Mouse (Mus musculus) midbrain, embryonic 10.5 days (tissue): ENCODE measurements around the gene Psme2b. TPM values are rescaled to one million over a fixed set of nuclear protein-coding genes. Genes with fewer than 3 reads are reported as not detected.
"Not testable (repeated sequence)": the region's sequence is repeated elsewhere in the genome, so short reads cannot be mapped to it uniquely, and the experiment has no call there.

Experiments used
- DNase-seq: peaks from one replicate; pipeline ENCODE4 v3.0.0-alpha.2; 2017; ENCODE audit warnings: low spot score
- H3K27ac ChIP-seq: fragments of 300-500 bp; sonication (generic); replicated peaks from 2 replicates; pipeline ENCODE4 v1.5.1; 2016; ENCODE audit warnings: mild to moderate bottlenecking
- H3K27me3 ChIP-seq: fragments of 300-500 bp; sonication (generic); 2 replicates; pipeline ENCODE4 v1.6.1; 2016; ENCODE audit warnings: low read depth, mild to moderate bottlenecking; ENCODE audit not compliant: poor library complexity, severe bottlenecking
- H3K36me3 ChIP-seq: fragments of 300-500 bp; sonication (generic); 2 replicates; pipeline ENCODE4 v1.6.1; 2016; ENCODE audit warnings: mild to moderate bottlenecking, moderate library complexity
- H3K4me1 ChIP-seq: fragments of 300-500 bp; sonication (generic); 2 replicates; pipeline ENCODE4 v1.6.1; 2016
- H3K4me3 ChIP-seq: fragments of 300-500 bp; sonication (generic); 2 replicates; pipeline ENCODE4 v1.5.1; 2016; ENCODE audit warnings: mild to moderate bottlenecking, moderate library complexity
- H3K9me3 ChIP-seq: fragments of 300-500 bp; sonication (generic); replicated peaks from 2 replicates; pipeline ENCODE4 v1.6.1; 2016; ENCODE audit warnings: mild to moderate bottlenecking
- WGBS: fragments of 180-500 bp; shearing (Covaris S2); methylation state at CpG from one replicate; pipeline ENCODE4 v1.1.7; 2016; 5-methylcytosine and 5-hydroxymethylcytosine counted together
- polyA plus RNA-seq: library from polyadenylated mRNA; unstranded; fragments of >200 nt; fragmentation: Nextera tagmentation; extraction: Ambion mirVana; gene quantifications from 2 replicates; pipeline ENCODE4 v1.2.1, GENCODE M21; 2016

Gene Psme2b
- polyA plus RNA-seq, 1 experiment from 2014 or later, result 2.6 TPM

DNA sequence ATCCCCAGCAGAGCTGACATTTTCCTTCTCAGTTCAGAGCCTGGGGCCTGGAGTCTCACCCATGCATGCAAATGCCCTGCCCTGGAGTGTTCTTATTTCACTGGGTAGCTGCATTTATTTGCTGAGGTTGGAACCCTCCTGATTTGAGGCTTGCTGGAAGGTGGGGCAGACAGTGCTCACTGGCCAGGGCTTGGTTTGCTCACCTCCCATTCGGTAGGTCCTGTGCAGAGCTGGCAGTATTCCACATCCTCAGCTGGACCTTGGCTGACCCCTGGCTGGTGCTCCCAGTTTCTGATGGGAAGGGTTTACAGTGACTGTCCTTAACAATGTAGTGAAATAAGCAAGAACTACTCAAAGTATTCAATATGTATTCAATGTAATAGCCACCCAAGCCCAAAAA lies 12.1 kb downstream of the Psme2b start:
- H3K27ac ChIP-seq, H3K9me3 ChIP-seq, H3K27me3 ChIP-seq, H3K4me1 ChIP-seq, H3K36me3 ChIP-seq, H3K4me3 ChIP-seq, DNase-seq: not testable (repeated sequence)
- WGBS, result 100% methylated on average over 1 of the region's 1 CpGs

DNA sequence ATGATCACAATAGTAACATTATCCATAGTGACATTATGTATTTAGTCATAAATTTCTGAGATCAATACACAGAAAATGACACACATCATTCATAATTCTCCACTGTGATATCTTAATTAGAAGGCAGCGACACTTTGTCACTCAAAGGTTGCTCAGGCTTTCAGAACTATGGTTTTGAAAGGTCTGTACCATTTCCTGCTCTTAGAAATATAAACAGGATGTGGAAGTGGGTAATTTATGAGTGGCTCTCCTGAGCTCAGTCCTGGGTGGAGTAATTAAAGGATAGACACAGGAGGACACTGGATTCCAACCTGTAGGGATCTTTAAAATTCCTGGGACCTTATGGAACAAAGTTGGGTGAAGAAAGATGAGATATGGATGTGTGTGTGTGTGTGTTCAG lies 12.6 kb downstream of the Psme2b start:
- H3K36me3 ChIP-seq, H3K9me3 ChIP-seq, H3K27me3 ChIP-seq, H3K4me1 ChIP-seq, H3K4me3 ChIP-seq, H3K27ac ChIP-seq, DNase-seq: not testable (repeated sequence)
- WGBS, result 84% methylated on average over 1 of the region's 1 CpGs

DNA sequence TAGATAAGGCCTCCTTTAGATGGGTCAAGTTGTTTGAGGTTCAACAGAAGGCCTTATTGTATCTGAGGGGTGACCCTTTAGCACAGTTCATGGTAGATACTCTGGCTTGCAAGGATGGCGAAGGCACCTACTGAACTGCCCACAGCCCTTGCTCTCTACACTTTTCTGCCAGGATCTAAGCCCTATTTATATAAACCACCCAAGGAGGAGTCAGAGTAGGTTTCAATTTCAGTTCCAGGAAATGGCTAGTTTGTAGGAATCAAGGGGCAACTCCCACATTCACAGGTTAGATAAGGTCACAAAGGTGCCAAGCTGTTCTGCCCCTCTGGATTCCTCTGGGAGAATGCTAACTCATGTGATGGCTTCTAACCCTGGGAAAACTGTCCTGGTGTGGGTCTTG lies 17.9 kb downstream of the Psme2b start:
- H3K9me3 ChIP-seq, result not testable (repeated sequence)
- 82% methylated on average over 1 of the region's 1 CpGs for WGBS

DNA sequence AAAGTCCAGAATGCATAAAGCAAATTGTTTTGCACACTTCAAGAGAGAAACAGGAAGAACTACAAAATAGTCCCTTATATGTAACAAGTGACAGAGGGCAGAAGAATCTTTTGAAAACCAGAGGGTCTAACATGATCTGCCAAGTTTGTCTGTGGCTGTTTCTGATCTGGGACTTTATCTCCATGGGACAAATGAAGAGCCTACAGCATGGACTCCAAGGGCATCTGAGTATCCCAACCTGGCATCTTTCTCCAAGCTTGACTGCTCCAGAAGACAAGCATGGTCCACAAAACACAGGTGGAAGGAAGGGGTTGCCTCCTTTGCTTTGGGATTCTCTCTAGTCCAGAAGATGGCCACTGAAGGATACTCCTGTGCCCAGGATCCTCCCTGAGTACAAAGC lies 19.6 kb downstream of the Psme2b start:
- not testable (repeated sequence) for H3K9me3 ChIP-seq, H3K27me3 ChIP-seq, H3K4me1 ChIP-seq, DNase-seq, H3K4me3 ChIP-seq, H3K36me3 ChIP-seq, H3K27ac ChIP-seq

More for the DNA sequence above, 17.9 kb downstream of the Psme2b start:
- not testable (repeated sequence) for H3K4me1 ChIP-seq, DNase-seq, H3K36me3 ChIP-seq, H3K27ac ChIP-seq, H3K4me3 ChIP-seq, H3K27me3 ChIP-seq

DNA sequence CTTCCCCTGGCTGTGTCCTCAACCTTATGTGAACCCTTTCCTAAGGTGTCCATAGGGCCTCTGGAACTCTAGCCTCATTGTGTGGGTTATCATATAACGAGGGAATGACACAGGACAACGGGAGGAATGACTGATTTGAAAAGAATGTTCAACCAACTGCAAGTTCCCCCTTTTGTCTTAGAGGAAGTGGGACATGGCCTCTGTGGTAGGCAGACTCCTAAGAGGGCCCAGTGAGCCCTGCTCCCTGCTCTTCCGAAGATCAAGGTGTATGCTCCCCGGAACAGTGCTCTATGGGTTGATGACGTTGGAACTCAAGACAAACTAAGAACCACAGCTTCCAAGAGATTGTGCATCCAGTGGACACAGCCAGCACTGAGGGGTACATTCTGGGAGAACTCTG lies 22.2 kb downstream of the Psme2b start:
- not testable (repeated sequence) for H3K4me3 ChIP-seq, H3K27ac ChIP-seq, H3K27me3 ChIP-seq, H3K9me3 ChIP-seq, H3K36me3 ChIP-seq, DNase-seq, H3K4me1 ChIP-seq
- WGBS, result 96% methylated on average over 5 of the region's 5 CpGs

DNA sequence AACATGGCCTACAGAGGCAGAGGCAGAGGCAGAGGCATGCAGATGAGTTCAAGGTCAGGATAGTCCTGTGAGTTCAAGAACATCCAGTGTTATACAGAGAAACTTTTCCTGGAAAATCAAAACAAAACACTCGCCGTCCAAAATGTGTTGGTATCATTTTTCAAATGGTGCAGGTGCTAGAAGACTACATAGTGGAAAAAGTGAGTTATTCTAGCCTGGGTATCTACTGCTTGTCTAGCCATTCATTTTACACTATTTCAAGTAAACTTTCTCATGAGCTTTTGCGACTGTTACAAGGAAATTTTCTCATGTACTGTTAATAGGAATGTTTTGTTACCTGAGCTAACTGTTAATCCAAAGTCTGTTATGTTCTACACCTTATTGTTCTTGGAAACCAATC lies 27.6 kb downstream of the Psme2b start:
- WGBS, result 90% methylated on average over 3 of the region's 3 CpGs
- Histone ChIP-seq H3K4me3 (no peak overlapping the region), H3K9me3 (no peaks in the 10 kb centered on the region), H3K27ac (no peak overlapping the region), H3K27me3 (no peaks in the 10 kb centered on the region), H3K4me1 (no peaks in the 10 kb centered on the region), H3K36me3 (no peaks in the 10 kb centered on the region)
- no peak for DNase-seq

DNA sequence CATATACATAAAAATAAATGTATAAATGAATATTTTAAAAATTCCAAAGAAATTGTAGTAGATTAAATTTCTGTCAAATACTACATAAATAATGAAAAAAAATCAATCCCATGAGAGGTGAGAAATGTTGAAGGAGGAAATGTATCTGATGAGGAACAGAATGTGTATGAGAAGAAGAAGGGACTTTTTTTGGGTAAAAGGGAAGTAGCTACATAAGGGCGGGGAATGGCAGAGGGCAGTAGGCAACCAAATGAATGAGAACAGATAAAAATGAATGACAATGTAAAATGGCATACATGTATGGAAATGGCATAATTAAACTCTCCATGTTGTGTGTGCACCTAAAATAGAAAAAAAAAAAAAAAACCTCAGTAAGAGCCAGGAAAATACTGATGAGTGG lies 32.4 kb downstream of the Psme2b start:
- H3K4me1 ChIP-seq, result no peaks in the 10 kb centered on the region
- WGBS, result 100% methylated on average over 1 of the region's 1 CpGs
- H3K4me3 ChIP-seq, result no peak overlapping the region
- no peak overlapping the region for H3K27ac ChIP-seq
- no peaks in the 10 kb centered on the region for H3K27me3 ChIP-seq
- no peak for DNase-seq
- no peaks in the 10 kb centered on the region for H3K9me3 ChIP-seq
- H3K36me3 ChIP-seq, result no peaks in the 10 kb centered on the region

DNA sequence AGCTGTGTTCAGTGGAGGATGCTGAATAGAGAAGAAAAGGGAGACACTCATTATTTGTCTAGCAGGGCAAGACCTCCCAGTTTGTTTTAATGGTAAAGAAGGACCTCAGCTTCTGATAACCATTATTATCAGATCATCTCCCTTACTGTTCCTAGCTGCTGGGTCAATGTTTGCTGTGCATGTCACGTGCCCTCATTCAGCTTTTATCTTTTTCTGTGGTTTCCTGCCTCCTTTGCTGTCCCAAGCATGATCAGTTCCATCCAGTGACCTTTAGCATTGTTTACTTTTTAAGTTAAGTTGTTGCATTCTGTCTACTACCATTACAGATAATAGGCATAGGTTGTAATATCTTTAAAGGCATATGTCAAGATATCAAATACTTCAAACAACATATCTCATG lies 37.5 kb downstream of the Psme2b start:
- no peak overlapping the region for H3K27ac ChIP-seq
- no peaks in the 10 kb centered on the region for H3K9me3 ChIP-seq
- H3K4me1 ChIP-seq, result no peaks in the 10 kb centered on the region
- H3K36me3 ChIP-seq, result no peaks in the 10 kb centered on the region
- no peak overlapping the region for H3K4me3 ChIP-seq
- no peaks in the 10 kb centered on the region for H3K27me3 ChIP-seq
- no peak for DNase-seq
- 68% methylated on average over 1 of the region's 1 CpGs for WGBS

DNA sequence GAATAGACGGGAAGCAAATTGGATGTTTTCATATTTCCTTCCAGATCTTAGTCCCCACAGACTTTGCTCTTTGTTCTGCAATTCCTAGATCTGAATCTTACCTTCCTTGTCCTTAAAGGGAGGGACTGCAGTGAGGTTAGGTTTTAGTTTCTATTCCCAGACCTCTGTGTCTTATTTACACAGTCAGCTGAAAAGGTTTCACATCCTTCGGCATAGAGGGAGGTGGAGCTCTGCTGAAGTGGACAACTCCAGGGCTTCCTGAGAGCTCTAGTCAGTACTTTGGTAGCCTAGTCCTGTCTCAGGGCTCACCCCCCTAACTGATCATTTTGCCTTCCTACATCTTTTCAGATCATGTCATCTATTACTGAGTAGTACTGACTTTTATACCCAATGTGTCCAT lies 44.0 kb downstream of the Psme2b start, which contains the start of gene Gm5431:
TSS of gene Gm5431 (minus strand) at position 194 of the 400 bp plus-strand sequence.
- no peaks in the 10 kb centered on the region for H3K36me3 ChIP-seq
- 75% methylated on average over 2 of the region's 2 CpGs for WGBS
- no peaks in the 10 kb centered on the region for H3K4me1 ChIP-seq
- no peaks in the 10 kb centered on the region for H3K27me3 ChIP-seq
- H3K4me3 ChIP-seq, result no peak within 1 kb of the TSS
- no peak for DNase-seq
- H3K9me3 ChIP-seq, result no peaks in the 10 kb centered on the region
- no peak within 1 kb of the TSS for H3K27ac ChIP-seq

DNA sequence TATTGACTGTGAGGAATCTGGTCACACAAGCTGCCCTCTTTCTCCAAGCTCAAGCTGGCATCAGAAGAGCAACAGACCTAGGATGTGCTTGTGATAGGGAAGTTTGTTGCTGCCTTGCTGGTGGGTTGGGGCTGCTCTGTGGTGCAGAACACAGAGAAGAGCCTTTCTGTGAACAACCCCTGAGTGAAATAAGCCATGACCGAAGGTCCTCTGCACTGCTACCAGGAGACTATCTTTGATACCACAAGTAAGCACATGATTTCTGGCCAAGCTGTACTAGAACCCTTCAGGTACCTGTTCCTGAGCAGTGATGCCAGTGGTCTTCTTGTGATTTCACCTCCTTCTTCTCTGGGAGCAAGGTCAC lies 44.4 kb downstream of the Psme2b start:
- WGBS, result 97% methylated on average over 1 of the region's 1 CpGs
- not testable (repeated sequence) for H3K4me1 ChIP-seq, H3K36me3 ChIP-seq, H3K4me3 ChIP-seq, H3K9me3 ChIP-seq, H3K27me3 ChIP-seq, DNase-seq, H3K27ac ChIP-seq

DNA sequence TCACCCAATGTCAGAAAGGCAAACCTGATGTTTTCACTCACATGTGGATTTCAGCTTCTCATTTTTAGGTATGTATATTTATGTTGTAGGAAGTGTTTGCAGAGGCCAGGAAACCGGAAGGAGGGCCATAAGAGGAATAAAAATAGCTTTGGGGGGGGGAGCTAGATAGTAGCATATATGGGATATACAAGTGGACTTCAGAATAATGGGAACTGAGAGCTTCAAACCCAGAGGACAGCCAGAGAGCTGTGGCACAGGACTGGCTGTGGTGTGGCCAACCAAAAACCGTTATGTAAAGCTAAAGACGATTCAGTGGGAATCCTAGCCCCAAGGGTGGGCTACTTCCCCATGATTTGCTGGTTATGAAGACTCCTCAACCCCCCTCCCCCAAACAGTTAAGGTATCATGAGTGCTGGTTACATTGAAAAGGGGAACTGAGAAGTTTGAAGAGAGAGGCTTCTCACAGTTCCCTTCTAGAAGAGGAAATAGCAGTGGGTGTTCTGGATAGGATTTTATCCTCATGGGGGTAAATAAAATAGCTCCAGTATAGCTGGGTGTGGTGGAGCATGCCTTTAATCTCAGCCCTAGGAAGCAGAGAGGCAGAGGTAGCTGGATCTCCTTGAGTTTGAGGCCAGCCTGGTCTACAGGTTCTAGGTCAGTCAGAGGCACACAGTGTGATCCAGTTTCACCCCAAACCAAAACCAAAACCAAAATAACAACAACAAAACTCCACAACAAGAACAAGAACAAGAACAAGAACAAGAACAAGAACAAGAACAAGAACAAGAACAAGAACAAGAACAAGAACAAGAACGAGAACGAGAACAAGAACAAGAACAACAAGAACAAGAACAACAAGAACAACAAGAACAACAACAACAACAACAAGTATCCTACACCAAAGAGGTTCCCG lies 45.1 kb downstream of the Psme2b start:
- WGBS, result 84% methylated on average over 6 of the region's 6 CpGs
- not testable (repeated sequence) for H3K4me3 ChIP-seq, H3K4me1 ChIP-seq, H3K27me3 ChIP-seq, H3K36me3 ChIP-seq, H3K27ac ChIP-seq, H3K9me3 ChIP-seq, DNase-seq

DNA sequence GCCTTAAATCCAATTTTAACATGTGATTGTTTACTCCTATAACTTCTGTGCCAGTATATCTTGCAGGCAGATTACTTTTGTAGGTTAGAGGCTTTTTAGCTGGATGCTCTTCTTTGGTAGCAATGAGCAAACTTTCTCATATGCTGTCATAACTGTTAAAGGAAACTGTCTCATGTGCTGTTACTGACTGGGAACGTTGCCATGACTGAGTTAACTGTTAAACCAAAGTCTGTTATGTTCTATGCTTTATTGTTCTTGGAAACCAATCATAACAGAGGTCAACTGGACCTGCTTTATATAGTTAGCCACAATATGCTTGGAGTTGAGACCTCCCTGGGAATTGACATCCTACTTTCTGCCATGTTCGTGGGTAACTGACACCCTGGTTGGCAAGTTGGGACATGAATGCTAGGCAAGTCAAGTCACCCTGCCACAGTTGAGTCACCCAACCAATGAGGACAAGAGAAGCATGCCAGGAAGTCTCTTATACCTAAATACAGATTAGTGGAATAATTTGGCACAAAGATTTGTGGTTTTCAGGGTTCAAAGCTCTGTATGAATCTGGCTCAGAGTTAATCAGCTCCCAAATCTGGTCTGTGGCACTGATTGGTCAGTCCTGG lies 47.1 kb downstream of the Psme2b start:
- DNase-seq, result no peak
- Histone ChIP-seq H3K4me3 (no peak overlapping the region), H3K4me1 (no peaks in the 10 kb centered on the region), H3K27me3 (no peaks in the 10 kb centered on the region), H3K9me3 (no peaks in the 10 kb centered on the region), H3K36me3 (no peaks in the 10 kb centered on the region), H3K27ac (no peak overlapping the region)
- 85% methylated on average over 2 of the region's 2 CpGs for WGBS
